Mouse (Mus musculus): ENCODE measurements around the gene Syne4. TPM values are rescaled to one million over a fixed set of nuclear protein-coding genes. Genes with fewer than 3 reads are reported as not detected.
A peak's percentile ranks its signal among the peaks of the same experiment; 100 is the strongest.

Gene Syne4
- polyA plus RNA-seq, 1 experiment from 2014 or later: 12.7 TPM

DNA sequence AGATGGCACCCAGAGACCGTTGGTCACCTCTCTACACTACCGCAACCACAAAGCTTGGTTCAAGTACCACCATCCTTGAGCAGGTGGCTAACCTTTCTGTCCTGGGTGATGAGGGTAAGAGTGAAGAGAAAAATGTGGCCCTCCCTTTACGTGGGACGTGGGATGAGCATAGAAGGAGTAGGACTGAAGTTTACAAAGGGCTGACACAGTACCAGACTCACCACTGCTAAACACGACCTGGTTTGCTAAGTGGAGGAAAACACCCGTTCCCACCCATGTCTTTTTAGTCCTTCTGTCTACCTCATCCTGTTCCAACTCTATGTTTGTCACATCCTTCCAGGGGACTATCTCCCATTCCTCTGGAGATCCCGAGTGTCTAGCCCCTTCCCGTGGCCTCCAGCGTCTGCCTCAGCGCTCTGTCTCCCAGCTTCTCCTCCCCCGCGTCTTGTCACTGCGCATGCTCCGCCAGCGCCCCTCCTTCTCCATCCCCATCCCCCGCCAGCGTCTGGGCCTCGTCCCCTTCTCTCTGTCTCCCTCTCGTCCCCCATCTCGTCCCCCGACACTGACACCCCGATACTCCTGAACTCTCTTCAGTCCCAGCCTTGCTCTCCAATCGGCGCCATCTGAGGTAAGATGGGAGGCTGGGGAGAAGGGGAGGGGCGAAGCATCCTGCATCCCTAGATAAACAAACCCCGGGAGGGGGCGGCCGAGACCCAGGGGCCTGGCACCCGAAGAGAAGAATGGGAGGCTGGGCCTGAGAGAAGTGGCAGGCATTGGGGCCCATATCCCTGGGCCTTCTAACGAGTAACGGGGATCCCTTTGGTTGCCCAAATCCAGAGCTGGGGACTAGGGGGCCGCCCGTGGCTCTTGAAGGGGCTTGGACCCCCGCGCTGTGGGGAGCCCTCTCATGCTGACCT is 23.1 kb upstream of the Syne4 start, which contains the start of gene Clip3:
Gene Clip3, plus strand, starts transcription at position 514 of the 917 bp plus-strand sequence.
- Histone ChIP-seq H3K27ac (ENCODE audit: low read depth, low read length) (peak within 1 kb of the TSS; percentile 72), H3K9me3 (ENCODE audit: control insufficient read depth, low read length) (no peaks in the 10 kb centered on the region), H3K4me2 (ENCODE audit: low read depth, low read length) (peak within 1 kb of the TSS; percentile 93), H3K27me3 (ENCODE audit: control insufficient read depth, insufficient read depth, low read length) (no peaks in the 10 kb centered on the region), H3K36me3 (ENCODE audit: control insufficient read depth, insufficient read depth, low read length) (peaks cover 16% of the 10 kb centered on the region), H3K4me1 (ENCODE audit: control insufficient read depth, insufficient read depth, low read length) (peaks cover 19% of the 10 kb centered on the region), H3K9ac (replicated peaks; ENCODE audit: low read depth, low read length) (peak within 1 kb of the TSS; percentile 95), H3K4me3 (ENCODE audit: low read depth, low read length) (peak within 1 kb of the TSS; percentile 94)
- peak; percentile 89 for ATAC-seq (ENCODE audit: low read depth)
- 8% methylated on average over 35 of the region's 35 CpGs for WGBS

GRCm38 (mm10) chr7:30293795-30294194 is 20.8 kb upstream of the Syne4 start:
- Histone ChIP-seq H3K36me3 (ENCODE audit: control insufficient read depth, insufficient read depth, low read length) (peaks cover 38% of the 10 kb centered on the region), H3K4me1 (ENCODE audit: control insufficient read depth, insufficient read depth, low read length) (peaks cover 19% of the 10 kb centered on the region), H3K27me3 (ENCODE audit: control insufficient read depth, insufficient read depth, low read length) (no peaks in the 10 kb centered on the region), H3K9me3 (ENCODE audit: control insufficient read depth, low read length) (no peaks in the 10 kb centered on the region), H3K27ac (ENCODE audit: low read depth, low read length) (no peak overlapping the region), H3K4me3 (ENCODE audit: low read depth, low read length) (no peak overlapping the region), H3K9ac (replicated peaks; ENCODE audit: low read depth, low read length) (no peak overlapping the region; the same call in 1 of the 2 replicates), H3K4me2 (ENCODE audit: low read depth, low read length) (no peak overlapping the region)
- ATAC-seq (ENCODE audit: low read depth): no peak
- 83% methylated on average over 13 of the region's 13 CpGs for WGBS

DNA sequence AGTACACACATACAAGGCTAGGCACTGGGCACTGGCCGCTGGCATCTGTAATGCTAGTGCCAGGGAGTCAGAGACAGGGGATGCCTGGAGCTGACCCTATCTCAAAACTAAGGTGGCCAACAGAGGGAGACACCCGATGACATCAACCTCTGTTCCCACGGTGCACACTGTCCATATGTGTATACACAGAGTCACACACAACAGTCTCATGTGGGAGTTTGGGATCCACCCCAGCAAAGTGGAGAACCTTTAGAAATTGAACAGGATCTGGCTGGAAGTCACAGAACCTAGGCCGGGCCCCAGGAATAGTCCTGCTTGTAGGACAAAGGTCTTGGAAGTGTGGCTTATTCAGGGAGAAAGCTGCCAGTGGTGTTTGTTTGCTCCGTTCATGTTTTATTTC is 20.3 kb upstream of the Syne4 start:
- Histone ChIP-seq H3K9ac (replicated peaks; ENCODE audit: low read depth, low read length) (no peak overlapping the region; the same call in 1 of the 2 replicates), H3K4me1 (ENCODE audit: control insufficient read depth, insufficient read depth, low read length) (peaks cover 19% of the 10 kb centered on the region), H3K36me3 (ENCODE audit: control insufficient read depth, insufficient read depth, low read length) (peaks cover 43% of the 10 kb centered on the region), H3K27me3 (ENCODE audit: control insufficient read depth, insufficient read depth, low read length) (no peaks in the 10 kb centered on the region), H3K27ac (ENCODE audit: low read depth, low read length) (no peak overlapping the region), H3K4me2 (ENCODE audit: low read depth, low read length) (no peak overlapping the region), H3K9me3 (ENCODE audit: control insufficient read depth, low read length) (no peaks in the 10 kb centered on the region), H3K4me3 (ENCODE audit: low read depth, low read length) (no peak overlapping the region)
- ATAC-seq (ENCODE audit: low read depth): no peak
- WGBS: 93% methylated on average over 5 of the region's 5 CpGs

GRCm38 (mm10) chr7:30295103-30295502 is 19.5 kb upstream of the Syne4 start:
- no peak overlapping the region for H3K4me2 ChIP-seq (ENCODE audit: low read depth, low read length)
- H3K27me3 ChIP-seq (ENCODE audit: control insufficient read depth, insufficient read depth, low read length): no peaks in the 10 kb centered on the region
- no peak overlapping the region for H3K27ac ChIP-seq (ENCODE audit: low read depth, low read length)
- H3K9me3 ChIP-seq (ENCODE audit: control insufficient read depth, low read length): no peaks in the 10 kb centered on the region
- 73% methylated on average over 10 of the region's 10 CpGs for WGBS
- ATAC-seq (ENCODE audit: low read depth): no peak
- H3K4me1 ChIP-seq (ENCODE audit: control insufficient read depth, insufficient read depth, low read length): peaks cover 19% of the 10 kb centered on the region
- peaks cover 51% of the 10 kb centered on the region for H3K36me3 ChIP-seq (ENCODE audit: control insufficient read depth, insufficient read depth, low read length)
- H3K9ac ChIP-seq (replicated peaks; ENCODE audit: low read depth, low read length): no peak overlapping the region
- H3K4me3 ChIP-seq (ENCODE audit: low read depth, low read length): no peak overlapping the region

DNA sequence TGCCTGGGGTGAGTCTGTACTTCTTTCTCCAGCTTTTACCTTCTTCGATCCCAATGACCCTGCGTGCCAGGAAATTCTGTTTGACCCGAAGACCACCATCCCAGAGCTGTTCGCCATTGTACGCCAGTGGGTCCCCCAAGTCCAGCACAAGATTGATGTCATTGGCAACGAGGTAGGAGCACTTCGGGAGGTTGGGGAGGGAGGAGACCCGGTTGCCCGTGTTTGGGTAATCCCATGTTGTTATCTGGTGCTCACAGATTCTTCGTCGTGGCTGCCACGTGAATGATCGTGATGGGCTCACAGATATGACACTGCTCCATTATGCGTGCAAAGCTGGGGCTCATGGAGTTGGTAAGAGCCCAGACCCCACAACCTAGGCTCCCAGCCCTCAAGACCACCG is 17.8 kb upstream of the Syne4 start:
- Histone ChIP-seq H3K27ac (ENCODE audit: low read depth, low read length) (no peak overlapping the region), H3K36me3 (ENCODE audit: control insufficient read depth, insufficient read depth, low read length) (peaks cover 54% of the 10 kb centered on the region), H3K4me3 (ENCODE audit: low read depth, low read length) (no peak overlapping the region), H3K4me2 (ENCODE audit: low read depth, low read length) (no peak overlapping the region), H3K27me3 (ENCODE audit: control insufficient read depth, insufficient read depth, low read length) (no peaks in the 10 kb centered on the region), H3K4me1 (ENCODE audit: control insufficient read depth, insufficient read depth, low read length) (peaks cover 19% of the 10 kb centered on the region), H3K9me3 (ENCODE audit: control insufficient read depth, low read length) (no peaks in the 10 kb centered on the region), H3K9ac (replicated peaks; ENCODE audit: low read depth, low read length) (no peak overlapping the region)
- no peak for ATAC-seq (ENCODE audit: low read depth)
- WGBS: 95% methylated on average over 15 of the region's 15 CpGs

GRCm38 (mm10) chr7:30297266-30297665 is 17.3 kb upstream of the Syne4 start:
- no peak for ATAC-seq (ENCODE audit: low read depth)

GRCm38 (mm10) chr7:30300914-30301313 is 13.7 kb upstream of the Syne4 start:
- H3K4me1 ChIP-seq (ENCODE audit: control insufficient read depth, insufficient read depth, low read length): no peaks in the 10 kb centered on the region
- no peak overlapping the region for H3K9ac ChIP-seq (replicated peaks; ENCODE audit: low read depth, low read length)
- no peak overlapping the region for H3K27ac ChIP-seq (ENCODE audit: low read depth, low read length)
- peaks cover 73% of the 10 kb centered on the region for H3K36me3 ChIP-seq (ENCODE audit: control insufficient read depth, insufficient read depth, low read length)
- H3K27me3 ChIP-seq (ENCODE audit: control insufficient read depth, insufficient read depth, low read length): no peaks in the 10 kb centered on the region
- no peaks in the 10 kb centered on the region for H3K9me3 ChIP-seq (ENCODE audit: control insufficient read depth, low read length)
- ATAC-seq (ENCODE audit: low read depth): no peak; the same call in 1 of the 2 replicates
- no peak overlapping the region for H3K4me2 ChIP-seq (ENCODE audit: low read depth, low read length)
- 52% methylated on average over 3 of the region's 3 CpGs for WGBS
- H3K4me3 ChIP-seq (ENCODE audit: low read depth, low read length): no peak overlapping the region

More at GRCm38 (mm10) chr7:30297266-30297665, 17.3 kb upstream of the Syne4 start:
- Histone ChIP-seq H3K27ac (ENCODE audit: low read depth, low read length) (no peak overlapping the region), H3K9me3 (ENCODE audit: control insufficient read depth, low read length) (no peaks in the 10 kb centered on the region), H3K9ac (replicated peaks; ENCODE audit: low read depth, low read length) (no peak overlapping the region), H3K4me2 (ENCODE audit: low read depth, low read length) (no peak overlapping the region), H3K27me3 (ENCODE audit: control insufficient read depth, insufficient read depth, low read length) (no peaks in the 10 kb centered on the region), H3K36me3 (ENCODE audit: control insufficient read depth, insufficient read depth, low read length) (peaks cover 58% of the 10 kb centered on the region), H3K4me3 (ENCODE audit: low read depth, low read length) (no peak overlapping the region), H3K4me1 (ENCODE audit: control insufficient read depth, insufficient read depth, low read length) (peaks cover 17% of the 10 kb centered on the region)
- 88% methylated on average over 16 of the region's 16 CpGs for WGBS

- H3K27ac ChIP-seq (ENCODE audit: low read depth, low read length): no peak overlapping the region
- H3K4me1 ChIP-seq (ENCODE audit: control insufficient read depth, insufficient read depth, low read length): peaks cover 12% of the 10 kb centered on the region
- no peak overlapping the region for H3K4me2 ChIP-seq (ENCODE audit: low read depth, low read length)
- 91% methylated on average over 16 of the region's 16 CpGs for WGBS
- no peak overlapping the region for H3K9ac ChIP-seq (replicated peaks; ENCODE audit: low read depth, low read length)
- peaks cover 40% of the 10 kb centered on the region for H3K36me3 ChIP-seq (ENCODE audit: control insufficient read depth, insufficient read depth, low read length)
- H3K9me3 ChIP-seq (ENCODE audit: control insufficient read depth, low read length): no peaks in the 10 kb centered on the region
- no peaks in the 10 kb centered on the region for H3K27me3 ChIP-seq (ENCODE audit: control insufficient read depth, insufficient read depth, low read length)
- no peak for ATAC-seq (ENCODE audit: low read depth)
- H3K4me3 ChIP-seq (ENCODE audit: low read depth, low read length): no peak overlapping the region
These were observed 8.4 kb upstream of the Syne4 start for GRCm38 (mm10) chr7:30306083-30306779.
